Mouse (Mus musculus) brain, embryonic 14.5 days (tissue): ENCODE measurements around the gene Optn.

ENCODE experiments used
- CTCF ChIP-seq: fragments of 200-500 bp; IDR thresholded peaks from 2 replicates; pipeline ENCODE4 v1.5.1; 2012; ENCODE audit warnings: inconsistent platforms, mild to moderate bottlenecking, moderate library complexity, borderline replicate concordance; ENCODE audit not compliant: insufficient read depth, insufficient read length; ENCODE audit errors: extremely low read depth
- POLR2A ChIP-seq: fragments of 200-500 bp; IDR thresholded peaks from 2 replicates; pipeline ENCODE4 v1.6.1; 2012; ENCODE audit warnings: mild to moderate bottlenecking, inconsistent platforms, borderline replicate concordance; ENCODE audit not compliant: poor library complexity, insufficient read depth, insufficient read length, severe bottlenecking; ENCODE audit errors: extremely low read depth

DNA sequence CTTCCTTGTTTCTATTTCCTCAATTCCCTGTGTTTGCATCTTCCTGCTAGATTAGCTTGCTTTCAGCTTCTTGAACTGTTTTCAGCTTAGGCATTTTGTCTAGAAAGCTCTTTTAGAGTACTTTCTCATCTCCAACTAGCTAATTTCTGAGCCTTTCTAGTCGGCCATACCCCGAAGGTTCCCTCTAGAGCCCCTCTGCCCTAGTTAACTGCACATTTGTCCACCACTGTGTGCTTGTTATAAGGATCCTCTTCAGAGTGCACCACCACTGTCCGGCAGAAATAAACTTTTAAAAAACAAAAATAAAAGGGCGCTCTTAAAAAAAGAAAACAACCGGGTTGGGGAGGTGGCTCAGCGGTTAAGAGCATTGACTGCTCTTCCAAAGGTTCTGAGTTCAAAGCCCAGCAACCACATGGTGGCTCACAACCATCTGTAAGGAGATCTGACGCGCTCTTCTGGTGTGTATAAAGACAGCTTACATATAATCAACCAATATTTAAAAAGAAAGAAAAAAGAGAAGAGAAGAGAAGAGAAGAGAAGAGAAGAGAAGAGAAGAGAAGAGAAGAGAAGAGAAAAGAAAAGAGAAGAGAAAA lies 51.9 kb downstream of the Optn start:
- TF ChIP-seq CTCF (no peak), POLR2A (no peak)
